Mouse (Mus musculus) gastrocnemius, postnatal 14 days (tissue): ENCODE results near the gene Stxbp4. TPM values are rescaled to one million over a fixed set of nuclear protein-coding genes. Genes with fewer than 3 reads are reported as not detected.

Source experiments
- DNase-seq: peaks from one replicate; pipeline ENCODE4 v3.0.0; 2021; ENCODE audit warnings: mixed read lengths
- intact Hi-C: fragments of 180-260 bp; cut with DNase I; formaldehyde crosslinking; loops from one replicate; pipeline ENCODE4 v1.15.1; 2025; ENCODE audit warnings: low total_unique reads
- long read RNA-seq, 2 experiments: library from polyadenylated mRNA; stranded (forward); transcript quantifications; one replicate each; pipeline ENCODE4 v2.0.0; 2021
- total RNA-seq, 2 experiments: library from RNA; stranded (reverse); gene quantifications; 2 replicates each; pipeline ENCODE4 v1.2.3; 2021

Gene Stxbp4
- total RNA-seq: 10 to 100 TPM; 13.2 to 23.0 TPM
- long read RNA-seq, experiment 1, full-length matches to known transcripts: 2 of 9 reads
- long read RNA-seq, experiment 1, partial matches to known transcripts: 2 of 9 reads
- long read RNA-seq, experiment 1, other reads (novel, unspliced or antisense): 5 of 9 reads
- long read RNA-seq, experiment 2, full-length matches to known transcripts: 2 of 11 reads
- long read RNA-seq, experiment 2, partial matches to known transcripts: 3 of 11 reads
- long read RNA-seq, experiment 2, other reads (novel, unspliced or antisense): 6 of 11 reads

- peak; percentile 92 for DNase-seq
- intact Hi-C loops: no loop called here
Observed at GRCm38 (mm10) chr11:90637440-90638311, at the start of gene Stxbp4, which contains the start of gene Cox11. Gene Stxbp4 (minus strand): TSS chr11:90638084. Gene Cox11 (plus strand): TSS chr11:90638173.

GRCm38 (mm10) chr11:90687040-90687439 is 49.2 kb upstream of the Stxbp4 start:
- intact Hi-C loops: no loop called here
- DNase-seq: no peak

- intact Hi-C loops: no loop called here
- no peak for DNase-seq
Observed at GRCm38 (mm10) chr11:90686287-90687025, 48.6 kb upstream of the Stxbp4 start.

- intact Hi-C loops: no loop called here
- no peak for DNase-seq
Observed at GRCm38 (mm10) chr11:90685196-90685595, 47.3 kb upstream of the Stxbp4 start.

GRCm38 (mm10) chr11:90684765-90685164 is 46.9 kb upstream of the Stxbp4 start:
- intact Hi-C loops: no loop called here
- no peak for DNase-seq

GRCm38 (mm10) chr11:90681171-90681570 is 43.3 kb upstream of the Stxbp4 start:
- no peak for DNase-seq
- intact Hi-C loops: no loop called here

GRCm38 (mm10) chr11:90678582-90678981 is 40.7 kb upstream of the Stxbp4 start:
- intact Hi-C loops: no loop called here
- no peak for DNase-seq

GRCm38 (mm10) chr11:90677771-90678288 is 39.9 kb upstream of the Stxbp4 start:
- DNase-seq: no peak
- intact Hi-C loops: no loop called here

GRCm38 (mm10) chr11:90677027-90677426 is 39.1 kb upstream of the Stxbp4 start:
- no peak for DNase-seq

GRCm38 (mm10) chr11:90675479-90676110 is 37.7 kb upstream of the Stxbp4 start:
- intact Hi-C loops: no loop called here
- DNase-seq: no peak

More at GRCm38 (mm10) chr11:90677027-90677426, 39.1 kb upstream of the Stxbp4 start:
- intact Hi-C loops: no loop called here

GRCm38 (mm10) chr11:90667325-90667724 is 29.4 kb upstream of the Stxbp4 start:
- intact Hi-C loops: no loop called here
- DNase-seq: no peak

GRCm38 (mm10) chr11:90666916-90667315 is 29.0 kb upstream of the Stxbp4 start:
- DNase-seq: no peak
- intact Hi-C loops: no loop called here

GRCm38 (mm10) chr11:90666144-90666757 is 28.4 kb upstream of the Stxbp4 start:
- intact Hi-C loops: no loop called here
- DNase-seq: no peak

GRCm38 (mm10) chr11:90665161-90665560 is 27.3 kb upstream of the Stxbp4 start:
- intact Hi-C loops: no loop called here
- DNase-seq: peak; percentile 58

- intact Hi-C loops: no loop called here
- DNase-seq: no peak
Observed at GRCm38 (mm10) chr11:90664345-90664986, 26.6 kb upstream of the Stxbp4 start.

GRCm38 (mm10) chr11:90663618-90664297 is 25.9 kb upstream of the Stxbp4 start:
- intact Hi-C loops: no loop called here
- no peak for DNase-seq

- no peak for DNase-seq
- intact Hi-C loops: no loop called here
Observed at GRCm38 (mm10) chr11:90663052-90663451, 25.2 kb upstream of the Stxbp4 start.

- no peak for DNase-seq
- intact Hi-C loops: no loop called here
Observed at GRCm38 (mm10) chr11:90660662-90661061, 22.8 kb upstream of the Stxbp4 start.
